Mouse (Mus musculus): ENCODE results near the gene Terf2. TPM values are rescaled to one million over a fixed set of nuclear protein-coding genes. Genes with fewer than 3 reads are reported as not detected.

Terf2 gene
- polyA plus RNA-seq, 1 experiment from 2014 or later = 28.3 TPM

Small RNA genes within 50 kb of the gene (microRNA-seq; reads per million reads assigned to microRNA genes)
- 2.4 reads per million, percentile 10 among the genes with 10 or more reads in this experiment for gene Mir7075

Other genes starting within 250 kb of the Terf2 start
- 1.2 and 1.5 TPM in 2 replicates for gene Has3, start 226.3 kb downstream of the Terf2 start, polyA plus RNA-seq (2015; fragmentation: Nextera tagmentation; extraction: Ambion mirVana)
- 42.3 and 46.2 TPM in 2 replicates for gene Utp4, start 202.9 kb downstream of the Terf2 start, polyA plus RNA-seq (2015; fragmentation: Nextera tagmentation; extraction: Ambion mirVana)
- gene Sntb2, start 160.8 kb downstream of the Terf2 start, polyA plus RNA-seq (2015; fragmentation: Nextera tagmentation; extraction: Ambion mirVana) = 4.3 and 4.6 TPM in 2 replicates
- gene Vps4a, start 65.3 kb downstream of the Terf2 start, polyA plus RNA-seq (2015; fragmentation: Nextera tagmentation; extraction: Ambion mirVana) = 164 and 166 TPM in 2 replicates
- 32.8 and 33.4 TPM in 2 replicates for gene Pdf, start 47.9 kb downstream of the Terf2 start, polyA plus RNA-seq (2015; fragmentation: Nextera tagmentation; extraction: Ambion mirVana)
- gene Cog8, start 39.9 kb downstream of the Terf2 start, polyA plus RNA-seq (2015; fragmentation: Nextera tagmentation; extraction: Ambion mirVana) = 37.7 and 39.5 TPM in 2 replicates
- 65.9 and 67.8 TPM in 2 replicates for gene Nip7, start 39.7 kb downstream of the Terf2 start, polyA plus RNA-seq (2015; fragmentation: Nextera tagmentation; extraction: Ambion mirVana)
- not detected in 2 replicates for gene Tmed6, start 30.9 kb downstream of the Terf2 start, polyA plus RNA-seq (2015; fragmentation: Nextera tagmentation; extraction: Ambion mirVana)
- gene Cyb5b, start 54.1 kb upstream of the Terf2 start, polyA plus RNA-seq (2015; fragmentation: Nextera tagmentation; extraction: Ambion mirVana) = 120 and 124 TPM in 2 replicates
- gene Nfat5, start 196.9 kb upstream of the Terf2 start, polyA plus RNA-seq (2015; fragmentation: Nextera tagmentation; extraction: Ambion mirVana) = 8.8 and 11.2 TPM in 2 replicates